Mouse (Mus musculus) kidney, postnatal 0 days (tissue): Measurements from ENCODE around the gene Ism1. TPM values are rescaled to one million over a fixed set of nuclear protein-coding genes. Genes with fewer than 3 reads are reported as not detected.
A peak's percentile ranks its signal among the peaks of the same experiment; 100 is the strongest.

Experiments used
- ATAC-seq: fragments of 200-750 bp; cut with Nextera tagmentation; replicated peaks from 2 replicates; pipeline ENCODE4 v1.8.0; 2017; ENCODE audit warnings: low read depth, moderate number of reproducible peaks, moderate TSS enrichment, moderate library complexity; ENCODE audit not compliant: low FRiP score
- DNase-seq: peaks from one replicate; pipeline ENCODE4 v3.0.0-alpha.2; 2016; ENCODE audit warnings: low spot score
- H3K27ac ChIP-seq: fragments of 300-500 bp; sonication (generic); 2 replicates; pipeline ENCODE4 v1.5.1; 2014; ENCODE audit warnings: mild to moderate bottlenecking
- H3K27me3 ChIP-seq: fragments of 300-500 bp; sonication (generic); 2 replicates; pipeline ENCODE4 v1.6.1; 2014; ENCODE audit warnings: low read length, mixed read lengths; ENCODE audit not compliant: insufficient read depth
- H3K36me3 ChIP-seq: fragments of 300-500 bp; sonication (generic); 2 replicates; pipeline ENCODE4 v1.6.1; 2014; ENCODE audit warnings: low read length, mixed read lengths; ENCODE audit not compliant: insufficient read depth
- H3K4me1 ChIP-seq: fragments of 300-500 bp; sonication (generic); replicated peaks from 2 replicates; pipeline ENCODE4 v1.6.1; 2014; ENCODE audit warnings: antibody characterized with exemption, low read length, mixed read lengths; ENCODE audit not compliant: insufficient read depth
- H3K4me2 ChIP-seq: fragments of 300-500 bp; sonication (generic); 2 replicates; pipeline ENCODE4 v1.6.1; 2014; ENCODE audit warnings: mild to moderate bottlenecking, low read length, moderate library complexity, mixed read lengths
- H3K4me3 ChIP-seq: fragments of 300-500 bp; sonication (generic); replicated peaks from 2 replicates; pipeline ENCODE4 v1.5.1; 2014; ENCODE audit warnings: low read depth, low read length
- H3K9ac ChIP-seq: fragments of 300-500 bp; sonication (generic); 2 replicates; pipeline ENCODE4 v1.6.1; 2014; ENCODE audit warnings: low read depth, low read length
- H3K9me3 ChIP-seq: fragments of 300-500 bp; sonication (generic); replicated peaks from 2 replicates; pipeline ENCODE4 v1.6.1; 2016; ENCODE audit warnings: low read length, inconsistent platforms, mixed read lengths
- CTCF ChIP-seq: IDR thresholded peaks from 2 replicates; pipeline ENCODE4 v1.5.1; 2016; ENCODE audit warnings: antibody characterized with exemption, low read depth, mild to moderate bottlenecking, moderate library complexity
- WGBS: fragments of 180-500 bp; shearing (Covaris S2); extraction: QIAGEN DNeasy Blood & Tissue Kit; methylation state at CpG from one replicate; pipeline ENCODE4 v1.1.7; 2014; 5-methylcytosine and 5-hydroxymethylcytosine counted together
- polyA plus RNA-seq: library from polyadenylated mRNA; unstranded; fragments of >200 nt; fragmentation: Nextera tagmentation; extraction: Ambion mirVana; gene quantifications from 2 replicates; pipeline ENCODE4 v1.2.1, GENCODE M21; 2015

Ism1 gene
- polyA plus RNA-seq = 3.3 and 3.4 TPM in 2 replicates

DNA sequence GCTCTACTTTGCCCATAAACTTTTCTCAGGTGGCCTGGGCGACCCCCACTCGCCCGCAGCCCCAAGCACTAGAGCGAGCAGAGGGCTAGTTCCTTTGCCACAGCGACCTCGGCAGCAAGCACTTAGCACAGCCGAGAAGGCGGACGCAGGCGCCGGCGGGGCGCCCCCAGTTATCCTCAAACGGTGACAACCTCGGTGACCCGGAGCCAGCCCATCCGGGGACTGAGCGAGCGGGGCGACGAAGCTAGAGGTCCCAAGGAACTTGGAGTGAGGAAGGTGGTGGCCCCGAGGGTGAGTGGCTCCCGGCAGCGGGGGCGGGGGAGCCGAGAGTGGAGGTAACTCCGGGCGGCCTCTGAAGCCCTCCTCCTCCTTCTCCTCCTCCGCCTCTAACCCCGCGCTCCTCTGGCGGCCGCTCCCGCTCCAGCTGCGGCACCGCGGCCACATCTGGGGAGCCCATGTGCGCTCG is at the start of gene Ism1:
Ism1 (plus strand) TSS at position 370 of the 466 bp plus-strand sequence.
- Histone ChIP-seq H3K9me3 (no peaks in the 10 kb centered on the region), H3K27ac (peak within 1 kb of the TSS; percentile 81), H3K4me2 (peak within 1 kb of the TSS; percentile 99), H3K36me3 (no peaks in the 10 kb centered on the region), H3K9ac (peak within 1 kb of the TSS; percentile 74), H3K27me3 (no peaks in the 10 kb centered on the region), H3K4me3 (peak within 1 kb of the TSS; percentile 89), H3K4me1 (peaks cover 3% of the 10 kb centered on the region; the same call in 1 of the 2 replicates)
- peak; percentile 45 for DNase-seq
- ATAC-seq = peak; percentile 70
- no peak for TF ChIP-seq CTCF
- 1% methylated on average over 27 of the region's 39 CpGs for WGBS

- DNase-seq = no peak
- Histone ChIP-seq H3K27me3 (no peaks in the 10 kb centered on the region), H3K4me2 (no peak overlapping the region), H3K4me1 (no peaks in the 10 kb centered on the region), H3K27ac (no peak overlapping the region), H3K9me3 (no peaks in the 10 kb centered on the region), H3K4me3 (no peak overlapping the region), H3K36me3 (no peaks in the 10 kb centered on the region), H3K9ac (no peak overlapping the region)
- ATAC-seq = no peak
- TF ChIP-seq CTCF = no peak
- WGBS = 60% methylated on average over 4 of the region's 4 CpGs
These were observed 49.2 kb upstream of the Ism1 start for GRCm38 (mm10) chr2:139628731-139629130.

GRCm38 (mm10) chr2:139629653-139630052 is 48.3 kb upstream of the Ism1 start:
- Histone ChIP-seq H3K27ac (no peak overlapping the region), H3K4me2 (no peak overlapping the region), H3K4me3 (no peak overlapping the region), H3K9ac (no peak overlapping the region), H3K36me3 (no peaks in the 10 kb centered on the region), H3K4me1 (no peaks in the 10 kb centered on the region), H3K9me3 (no peaks in the 10 kb centered on the region), H3K27me3 (no peaks in the 10 kb centered on the region)
- 43% methylated on average over 3 of the region's 3 CpGs for WGBS
- ATAC-seq = 0 out of 2 replicates have a peak, but pooled peaks have one; percentile 10
- TF ChIP-seq CTCF = no peak
- no peak for DNase-seq

- Histone ChIP-seq H3K4me1 (no peaks in the 10 kb centered on the region), H3K27ac (no peak overlapping the region), H3K27me3 (no peaks in the 10 kb centered on the region), H3K9ac (no peak overlapping the region), H3K9me3 (no peaks in the 10 kb centered on the region), H3K36me3 (no peaks in the 10 kb centered on the region), H3K4me3 (no peak overlapping the region), H3K4me2 (no peak overlapping the region; the same call in 1 of the 2 replicates)
- ATAC-seq (peak; percentile 77), DNase-seq (peak; percentile 67)
- WGBS = 30% methylated on average over 4 of the region's 4 CpGs
- TF ChIP-seq CTCF = peak; percentile 30; the same call in 1 of the 2 replicates
These were observed 43.5 kb upstream of the Ism1 start for GRCm38 (mm10) chr2:139634506-139634905.

DNA sequence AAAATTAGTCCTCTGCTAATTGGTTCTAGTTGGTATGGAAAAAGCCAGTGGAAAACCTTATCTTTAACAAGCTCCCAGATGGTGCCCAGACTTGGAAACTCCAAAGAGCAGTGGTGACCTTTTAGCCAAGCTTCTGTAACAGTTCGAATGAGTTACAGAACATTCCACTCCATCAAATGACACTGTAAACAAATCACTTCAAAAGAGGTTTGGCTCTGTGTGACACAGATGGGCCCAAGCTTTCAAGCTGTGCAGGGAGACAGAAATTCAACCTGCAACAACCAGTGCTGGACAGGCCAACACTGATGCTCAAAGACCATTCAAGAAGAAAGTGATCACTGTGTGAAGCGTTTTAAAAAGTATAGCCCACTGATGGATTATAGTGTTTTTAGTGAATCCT is 40.1 kb upstream of the Ism1 start:
- Histone ChIP-seq H3K9me3 (no peaks in the 10 kb centered on the region), H3K4me2 (no peak overlapping the region), H3K36me3 (no peaks in the 10 kb centered on the region), H3K27ac (no peak overlapping the region), H3K4me3 (no peak overlapping the region), H3K9ac (no peak overlapping the region), H3K4me1 (no peaks in the 10 kb centered on the region), H3K27me3 (no peaks in the 10 kb centered on the region)
- no peak for DNase-seq
- no peak for TF ChIP-seq CTCF
- no peak for ATAC-seq
- 22% methylated on average over 2 of the region's 2 CpGs for WGBS

- Histone ChIP-seq H3K27me3 (no peaks in the 10 kb centered on the region), H3K27ac (no peak overlapping the region), H3K9me3 (no peaks in the 10 kb centered on the region), H3K4me2 (no peak overlapping the region), H3K9ac (no peak overlapping the region), H3K36me3 (no peaks in the 10 kb centered on the region), H3K4me1 (no peaks in the 10 kb centered on the region), H3K4me3 (no peak overlapping the region)
- no peak for ATAC-seq
- no peak for DNase-seq
- 53% methylated on average over 7 of the region's 7 CpGs for WGBS
- no peak for TF ChIP-seq CTCF
These were observed 36.1 kb upstream of the Ism1 start for GRCm38 (mm10) chr2:139641757-139642385.
